Mouse (Mus musculus) midbrain, embryonic 15.5 days (tissue): ENCODE measurements around the gene Uxt. TPM values are rescaled to one million over a fixed set of nuclear protein-coding genes. Genes with fewer than 3 reads are reported as not detected.

Source experiments
- ATAC-seq: fragments of 200-750 bp; cut with Nextera tagmentation; replicated peaks from 2 replicates; pipeline ENCODE4 v1.8.0; 2017; ENCODE audit warnings: moderate TSS enrichment
- H3K27ac ChIP-seq: fragments of 300-500 bp; sonication (generic); 2 replicates; pipeline ENCODE4 v1.5.1; 2015; ENCODE audit warnings: mild to moderate bottlenecking, inconsistent platforms
- H3K27me3 ChIP-seq: fragments of 300-500 bp; sonication (generic); replicated peaks from 2 replicates; pipeline ENCODE4 v1.6.1; 2015; ENCODE audit warnings: inconsistent platforms
- H3K36me3 ChIP-seq: fragments of 300-500 bp; sonication (generic); replicated peaks from 2 replicates; pipeline ENCODE4 v1.6.1; 2015; ENCODE audit warnings: inconsistent platforms
- H3K4me1 ChIP-seq: fragments of 300-500 bp; sonication (generic); 2 replicates; pipeline ENCODE4 v1.6.1; 2015; ENCODE audit warnings: inconsistent platforms
- H3K4me2 ChIP-seq: fragments of 300-500 bp; sonication (generic); 2 replicates; pipeline ENCODE4 v1.6.1; 2015; ENCODE audit warnings: inconsistent platforms, mild to moderate bottlenecking, moderate library complexity
- H3K4me3 ChIP-seq: fragments of 300-500 bp; sonication (generic); 2 replicates; pipeline ENCODE4 v1.5.1; 2015; ENCODE audit warnings: mild to moderate bottlenecking, inconsistent platforms
- H3K9ac ChIP-seq: fragments of 300-500 bp; sonication (generic); 2 replicates; pipeline ENCODE4 v1.6.1; 2015; ENCODE audit warnings: mild to moderate bottlenecking, inconsistent platforms
- H3K9me3 ChIP-seq: fragments of 300-500 bp; sonication (generic); 2 replicates; pipeline ENCODE4 v1.6.1; 2016; ENCODE audit warnings: inconsistent platforms
- WGBS: fragments of 180-500 bp; shearing (Covaris S2); methylation state at CpG from one replicate; pipeline ENCODE4 v1.1.7; 2015; ENCODE audit warnings: mixed read lengths; 5-methylcytosine and 5-hydroxymethylcytosine counted together
- polyA plus RNA-seq: library from polyadenylated mRNA; unstranded; fragments of >200 nt; fragmentation: Nextera tagmentation; extraction: Ambion mirVana; gene quantifications from 2 replicates; pipeline ENCODE4 v1.2.1, GENCODE M21; 2015

Uxt gene
- polyA plus RNA-seq, 1 experiment from 2014 or later = 28.5 TPM

DNA sequence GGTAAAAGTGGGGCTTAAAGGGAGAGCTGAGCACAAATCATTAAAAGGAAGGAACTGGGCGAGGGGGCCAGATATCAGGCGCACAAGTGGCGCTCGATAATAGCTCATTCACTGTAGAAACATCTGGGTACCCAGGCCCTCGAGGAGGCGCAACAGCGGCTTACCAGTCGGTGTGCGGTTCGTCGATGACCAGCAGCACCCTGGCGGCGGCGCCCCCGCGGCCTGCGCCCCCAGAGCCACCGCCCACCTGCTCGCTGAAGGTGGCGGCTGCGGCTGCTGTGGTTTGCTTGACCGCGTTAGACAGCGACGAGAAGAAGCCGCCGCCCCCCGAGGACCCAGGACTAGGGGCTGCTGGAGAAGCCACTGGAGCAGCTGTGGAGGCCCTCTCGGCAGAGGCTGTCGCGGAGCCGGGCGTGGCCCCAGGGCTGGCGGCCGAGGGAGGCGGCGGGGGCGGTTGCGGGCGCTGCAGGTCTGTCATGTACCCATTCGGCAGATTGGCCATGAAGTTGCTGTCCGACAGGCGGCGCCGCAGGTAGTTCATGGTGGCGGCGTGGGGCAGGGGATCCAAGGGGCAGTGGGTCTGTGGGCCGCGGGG is 41.5 kb downstream of the Uxt start:
- Histone ChIP-seq H3K9me3 (no peaks in the 10 kb centered on the region), H3K27me3 (no peaks in the 10 kb centered on the region), H3K27ac (peak overlapping the region; percentile 80), H3K9ac (peak overlapping the region; percentile 64), H3K36me3 (no peaks in the 10 kb centered on the region), H3K4me1 (peaks cover 19% of the 10 kb centered on the region; the same call in 1 of the 2 replicates), H3K4me2 (peak overlapping the region; percentile 57), H3K4me3 (peak overlapping the region; percentile 57)
- WGBS = 26% methylated on average over 49 of the region's 49 CpGs
- peak; percentile 64 for ATAC-seq

DNA sequence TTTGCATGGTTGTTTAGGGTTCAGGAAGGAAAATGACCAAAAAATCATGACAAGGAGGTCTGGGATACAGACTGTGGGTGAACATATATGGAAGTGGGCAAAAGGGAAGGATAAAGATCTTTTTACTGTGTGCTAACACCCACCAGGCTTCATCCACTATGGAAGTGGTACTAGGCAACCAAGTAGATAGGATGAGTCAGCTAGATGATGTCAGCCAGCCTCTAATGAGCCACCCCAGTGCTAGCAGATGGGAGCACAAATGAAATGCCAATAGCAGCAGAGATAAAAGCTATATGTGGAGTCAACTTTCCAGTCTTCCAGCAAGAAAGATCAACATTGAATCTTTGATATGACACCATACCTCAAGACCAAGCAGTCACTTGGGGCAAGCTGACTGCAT is 46.7 kb downstream of the Uxt start:
- Histone ChIP-seq H3K4me3 (no peak overlapping the region), H3K9me3 (no peaks in the 10 kb centered on the region), H3K4me1 (peaks cover 19% of the 10 kb centered on the region; the same call in 1 of the 2 replicates), H3K9ac (no peak overlapping the region), H3K27ac (no peak overlapping the region), H3K4me2 (no peak overlapping the region), H3K36me3 (no peaks in the 10 kb centered on the region), H3K27me3 (no peaks in the 10 kb centered on the region)
- no peak for ATAC-seq

DNA sequence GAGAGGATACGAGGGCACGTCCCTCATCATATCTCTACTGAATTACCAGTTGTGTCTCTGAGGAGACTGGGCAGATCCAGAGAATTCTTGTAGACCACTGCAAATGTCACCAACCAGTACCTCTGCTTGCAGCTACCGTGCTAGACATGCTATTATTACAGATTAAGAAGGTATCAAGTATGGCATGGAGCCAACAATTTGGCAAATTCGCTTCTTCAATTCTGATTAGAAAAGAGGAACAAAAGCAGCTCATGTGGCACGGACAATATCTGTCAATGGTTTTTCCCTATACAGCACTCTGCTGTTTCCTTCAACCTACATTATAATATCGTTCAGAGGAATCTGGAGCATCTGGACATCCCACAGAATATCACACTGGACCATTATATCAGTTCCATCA is 48.1 kb downstream of the Uxt start:
- ATAC-seq = no peak
- no peak overlapping the region for H3K4me2 ChIP-seq
- WGBS = 82% methylated on average over 6 of the region's 6 CpGs
- peaks cover 13% of the 10 kb centered on the region; the same call in 1 of the 2 replicates for H3K4me1 ChIP-seq
- no peak overlapping the region for H3K9ac ChIP-seq
- no peak overlapping the region for H3K27ac ChIP-seq
- no peaks in the 10 kb centered on the region for H3K36me3 ChIP-seq
- H3K27me3 ChIP-seq = no peaks in the 10 kb centered on the region
- no peaks in the 10 kb centered on the region for H3K9me3 ChIP-seq
- no peak overlapping the region for H3K4me3 ChIP-seq

DNA sequence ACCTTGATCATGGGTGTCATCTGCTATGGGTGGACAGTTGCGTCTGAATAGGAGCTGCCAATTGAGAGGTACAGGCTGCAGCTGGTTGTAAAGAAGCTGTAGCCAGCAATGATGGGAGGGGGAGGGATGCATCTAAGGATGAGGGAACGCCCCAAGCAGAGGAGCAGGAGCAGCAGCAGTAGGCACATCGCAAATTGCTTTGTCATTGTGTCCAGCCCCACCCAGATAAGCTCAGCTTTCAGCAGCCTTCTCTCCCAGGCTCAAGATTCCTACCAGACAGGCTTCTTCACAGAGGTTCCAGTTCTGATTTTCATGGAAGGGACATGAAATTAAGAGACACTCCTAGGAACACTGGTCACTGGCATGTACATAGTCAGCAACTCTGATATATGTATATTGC is 51.7 kb downstream of the Uxt start:
- Histone ChIP-seq H3K27ac (no peak overlapping the region), H3K4me1 (no peaks in the 10 kb centered on the region), H3K4me3 (no peak overlapping the region), H3K36me3 (0 out of 2 replicates have a peak, but pooled peaks cover 2% of the 10 kb centered on the region), H3K4me2 (no peak overlapping the region), H3K27me3 (no peaks in the 10 kb centered on the region), H3K9me3 (no peaks in the 10 kb centered on the region), H3K9ac (no peak overlapping the region)
- no peak for ATAC-seq
- WGBS = 47% methylated on average over 3 of the region's 3 CpGs

Other genes starting within 250 kb of the Uxt start
- gene Araf, start 164.2 kb downstream of the Uxt start, polyA plus RNA-seq = 365 and 380 TPM in 2 replicates
- 3.1 and 4.0 TPM in 2 replicates for gene Timp1, start 91.9 kb downstream of the Uxt start, polyA plus RNA-seq
- 76.3 and 76.8 TPM in 2 replicates for gene Syn1, start 41.0 kb downstream of the Uxt start, polyA plus RNA-seq
- 8.7 and 9.0 TPM in 2 replicates for gene Cfp, start 30.5 kb downstream of the Uxt start, polyA plus RNA-seq
- 22.5 and 24.8 TPM in 2 replicates for gene Elk1, start 11.4 kb downstream of the Uxt start, polyA plus RNA-seq
- 7.4 and 9.4 TPM in 2 replicates for gene Zfp182, start 100.3 kb upstream of the Uxt start, polyA plus RNA-seq
- not detected in 2 replicates for gene Spaca5, start 106.4 kb upstream of the Uxt start, polyA plus RNA-seq
- 4.3 and 5.3 TPM in 2 replicates for gene Zfp300, start 127.5 kb upstream of the Uxt start, polyA plus RNA-seq
- not detected in 2 replicates for gene Ssxa1, start 153.8 kb upstream of the Uxt start, polyA plus RNA-seq
- not detected in 2 replicates for gene Gm21876, start 213.6 kb upstream of the Uxt start, polyA plus RNA-seq